Mouse (Mus musculus) kidney, embryonic 14.5 days (tissue): ENCODE results near the gene Sipa1l1. TPM values are rescaled to one million over a fixed set of nuclear protein-coding genes. Genes with fewer than 3 reads are reported as not detected.

Source experiments
- ATAC-seq: fragments of 200-750 bp; cut with Nextera tagmentation; 2 replicates; pipeline ENCODE4 v1.8.0; 2017; ENCODE audit warnings: moderate number of reproducible peaks, mild to moderate bottlenecking, moderate TSS enrichment, moderate library complexity; ENCODE audit not compliant: low FRiP score, low TSS enrichment
- H3K27ac ChIP-seq: fragments of 300-500 bp; sonication (generic); 2 replicates; pipeline ENCODE4 v1.5.1; 2014; ENCODE audit warnings: low read depth, mild to moderate bottlenecking, low read length, moderate library complexity, mixed read lengths
- H3K27me3 ChIP-seq: fragments of 300-500 bp; sonication (generic); 2 replicates; pipeline ENCODE4 v1.6.1; 2014; ENCODE audit warnings: mild to moderate bottlenecking, low read length; ENCODE audit not compliant: control insufficient read depth, insufficient read depth
- H3K36me3 ChIP-seq: fragments of 300-500 bp; sonication (generic); 2 replicates; pipeline ENCODE4 v1.6.1; 2014; ENCODE audit warnings: low read length, mixed read lengths; ENCODE audit not compliant: control insufficient read depth, insufficient read depth
- H3K4me1 ChIP-seq: fragments of 300-500 bp; sonication (generic); 2 replicates; pipeline ENCODE4 v1.6.1; 2014; ENCODE audit warnings: low read length, mixed read lengths; ENCODE audit not compliant: control insufficient read depth, insufficient read depth
- H3K4me2 ChIP-seq: fragments of 300-500 bp; sonication (generic); replicated peaks from 2 replicates; pipeline ENCODE4 v1.6.1; 2014; ENCODE audit warnings: low read depth, mild to moderate bottlenecking, low read length
- H3K4me3 ChIP-seq: fragments of 300-500 bp; sonication (generic); 2 replicates; pipeline ENCODE4 v1.5.1; 2014; ENCODE audit warnings: mild to moderate bottlenecking, low read length
- H3K9ac ChIP-seq: fragments of 300-500 bp; sonication (generic); 2 replicates; pipeline ENCODE4 v1.6.1; 2014; ENCODE audit warnings: low read depth, mild to moderate bottlenecking, low read length, moderate library complexity
- H3K9me3 ChIP-seq: fragments of 300-500 bp; sonication (generic); 2 replicates; pipeline ENCODE4 v1.6.1; 2016; ENCODE audit warnings: low read length; ENCODE audit not compliant: control insufficient read depth
- WGBS: fragments of 180-500 bp; shearing (Covaris S2); extraction: QIAGEN DNeasy Blood & Tissue Kit; methylation state at CpG from one replicate; pipeline ENCODE4 v1.1.7; 2014; 5-methylcytosine and 5-hydroxymethylcytosine counted together
- polyA plus RNA-seq: library from polyadenylated mRNA; unstranded; fragments of >200 nt; fragmentation: Nextera tagmentation; extraction: Ambion mirVana; gene quantifications from 2 replicates; pipeline ENCODE4 v1.2.1, GENCODE M21; 2014

The Sipa1l1 gene
- polyA plus RNA-seq, 1 experiment from 2014 or later: 43.8 TPM

- ATAC-seq: no peak
- no peaks in the 10 kb centered on the region for H3K36me3 ChIP-seq
- H3K27me3 ChIP-seq: no peaks in the 10 kb centered on the region
- WGBS: 70% methylated on average over 2 of the region's 2 CpGs
- H3K4me3 ChIP-seq: no peak overlapping the region
- H3K9ac ChIP-seq: no peak overlapping the region
- H3K4me2 ChIP-seq: no peak overlapping the region
- no peak overlapping the region for H3K27ac ChIP-seq
- 0 out of 2 replicates have a peak, but pooled peaks cover 7% of the 10 kb centered on the region for H3K4me1 ChIP-seq
- H3K9me3 ChIP-seq: peaks cover 6% of the 10 kb centered on the region; the same call in 1 of the 2 replicates
These were observed 43.9 kb downstream of the Sipa1l1 start for GRCm38 (mm10) chr12:82213056-82213455.

- H3K9me3 ChIP-seq: peaks cover 6% of the 10 kb centered on the region; the same call in 1 of the 2 replicates
- no peak overlapping the region for H3K27ac ChIP-seq
- H3K9ac ChIP-seq: no peak overlapping the region
- H3K4me1 ChIP-seq: peaks cover 19% of the 10 kb centered on the region
- H3K36me3 ChIP-seq: no peaks in the 10 kb centered on the region
- H3K4me3 ChIP-seq: no peak overlapping the region
- no peak for ATAC-seq
- no peak overlapping the region for H3K4me2 ChIP-seq
- no peaks in the 10 kb centered on the region for H3K27me3 ChIP-seq
- WGBS: 55% methylated on average over 5 of the region's 5 CpGs
These were observed 45.8 kb downstream of the Sipa1l1 start for GRCm38 (mm10) chr12:82214916-82215315.

- Histone ChIP-seq H3K27ac (peak overlapping the region; percentile 38; the same call in 1 of the 2 replicates), H3K4me1 (peaks cover 28% of the 10 kb centered on the region), H3K36me3 (no peaks in the 10 kb centered on the region), H3K4me3 (no peak overlapping the region), H3K9me3 (peaks cover 6% of the 10 kb centered on the region; the same call in 1 of the 2 replicates), H3K9ac (no peak overlapping the region), H3K4me2 (no peak overlapping the region), H3K27me3 (no peaks in the 10 kb centered on the region)
- 35% methylated on average over 6 of the region's 6 CpGs for WGBS
- ATAC-seq: peak; percentile 84
These were observed 47.9 kb downstream of the Sipa1l1 start for GRCm38 (mm10) chr12:82216801-82217553.

- Histone ChIP-seq H3K9ac (no peak overlapping the region), H3K4me1 (peaks cover 28% of the 10 kb centered on the region), H3K27ac (no peak overlapping the region), H3K36me3 (no peaks in the 10 kb centered on the region), H3K9me3 (peaks cover 6% of the 10 kb centered on the region; the same call in 1 of the 2 replicates), H3K27me3 (no peaks in the 10 kb centered on the region), H3K4me3 (no peak overlapping the region), H3K4me2 (no peak overlapping the region)
- WGBS: 51% methylated on average over 7 of the region's 7 CpGs
- no peak for ATAC-seq
These were observed 49.1 kb downstream of the Sipa1l1 start for GRCm38 (mm10) chr12:82218201-82218600.

- peak overlapping the region; percentile 51; the same call in 1 of the 2 replicates for H3K27ac ChIP-seq
- H3K9ac ChIP-seq: no peak overlapping the region
- peaks cover 32% of the 10 kb centered on the region for H3K4me1 ChIP-seq
- ATAC-seq: peak; percentile 53; the same call in 1 of the 2 replicates
- H3K4me3 ChIP-seq: no peak overlapping the region
- H3K4me2 ChIP-seq: no peak overlapping the region
- no peaks in the 10 kb centered on the region for H3K27me3 ChIP-seq
- H3K9me3 ChIP-seq: no peaks in the 10 kb centered on the region
- no peaks in the 10 kb centered on the region for H3K36me3 ChIP-seq
- WGBS: 37% methylated on average over 5 of the region's 5 CpGs
These were observed 51.4 kb downstream of the Sipa1l1 start for GRCm38 (mm10) chr12:82220367-82221089.

- Histone ChIP-seq H3K4me3 (no peak overlapping the region), H3K4me2 (no peak overlapping the region), H3K27me3 (no peaks in the 10 kb centered on the region), H3K27ac (peak overlapping the region; percentile 42; the same call in 1 of the 2 replicates), H3K9ac (no peak overlapping the region), H3K4me1 (peaks cover 48% of the 10 kb centered on the region), H3K9me3 (no peaks in the 10 kb centered on the region), H3K36me3 (no peaks in the 10 kb centered on the region)
- no peak for ATAC-seq
- 58% methylated on average over 9 of the region's 9 CpGs for WGBS
These were observed 54.2 kb downstream of the Sipa1l1 start for GRCm38 (mm10) chr12:82223126-82223815.

GRCm38 (mm10) chr12:82224848-82225247 is 55.7 kb downstream of the Sipa1l1 start:
- Histone ChIP-seq H3K36me3 (no peaks in the 10 kb centered on the region), H3K4me2 (no peak overlapping the region), H3K4me1 (peaks cover 44% of the 10 kb centered on the region), H3K27me3 (no peaks in the 10 kb centered on the region), H3K9me3 (no peaks in the 10 kb centered on the region), H3K27ac (no peak overlapping the region), H3K4me3 (no peak overlapping the region), H3K9ac (no peak overlapping the region)
- 90% methylated on average over 7 of the region's 7 CpGs for WGBS
- ATAC-seq: no peak

GRCm38 (mm10) chr12:82225278-82225677 is 56.2 kb downstream of the Sipa1l1 start:
- H3K4me1 ChIP-seq: peaks cover 44% of the 10 kb centered on the region
- WGBS: 95% methylated on average over 2 of the region's 2 CpGs
- no peak overlapping the region for H3K4me3 ChIP-seq
- no peaks in the 10 kb centered on the region for H3K9me3 ChIP-seq
- no peaks in the 10 kb centered on the region for H3K36me3 ChIP-seq
- no peak overlapping the region for H3K4me2 ChIP-seq
- H3K27me3 ChIP-seq: no peaks in the 10 kb centered on the region
- no peak for ATAC-seq
- H3K27ac ChIP-seq: peak overlapping the region; percentile 25; the same call in 1 of the 2 replicates
- H3K9ac ChIP-seq: no peak overlapping the region
